Mouse (Mus musculus): ENCODE data around the gene Zfp507.

- no peak for TF ChIP-seq CTCF (IDR thresholded peaks at IDR 0.05; ENCODE audit: control insufficient read depth, insufficient read depth, insufficient replicate concordance, low read depth, low read length)
- TF ChIP-seq POLR2A (IDR thresholded peaks at IDR 0.05; ENCODE audit: control insufficient read depth, low read depth, low read length) = no peak
Measured at GRCm38 (mm10) chr7:35823906-35824305, 21.1 kb upstream of the Zfp507 start.
